Mouse (Mus musculus): ENCODE measurements around the gene Sgca. TPM values are rescaled to one million over a fixed set of nuclear protein-coding genes. Genes with fewer than 3 reads are reported as not detected.
"Not testable (repeated sequence)": the region's sequence is repeated elsewhere in the genome, so short reads cannot be mapped to it uniquely, and the experiment has no call there.

The Sgca gene
- polyA plus RNA-seq (2016; fragmentation: Nextera tagmentation; extraction: Ambion mirVana): 0.20 TPM in 1 of 2 replicates, not detected in the other

DNA sequence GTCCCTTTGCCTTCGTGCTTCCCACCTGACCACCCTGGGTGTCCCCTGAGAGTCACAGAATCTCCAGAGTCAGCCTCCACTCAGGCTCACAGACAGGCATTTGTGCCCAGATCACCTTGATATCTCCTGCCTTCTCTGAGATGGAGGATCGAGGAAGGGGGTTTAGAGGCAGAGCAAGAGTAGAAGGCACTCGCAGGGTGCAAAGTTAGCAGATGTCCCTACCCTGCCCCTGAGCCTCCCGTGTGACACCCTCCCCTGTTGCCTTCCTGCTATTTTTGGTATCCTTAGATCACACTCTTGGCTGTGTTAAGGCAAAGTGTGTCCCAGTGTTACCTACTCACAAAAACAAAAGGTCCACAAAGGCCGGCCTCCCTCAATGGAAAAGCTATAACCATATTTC is at the start of gene Sgca:
Gene Sgca (minus strand): TSS at position 129 of the 400 bp plus-strand sequence.
- Histone ChIP-seq H3K36me3 (no peaks in the 10 kb centered on the region), H3K4me1 (peaks cover 32% of the 10 kb centered on the region), H3K27me3 (ENCODE audit: low read depth, poor library complexity, severe bottlenecking) (peaks cover 5% of the 10 kb centered on the region; the same call in 1 of the 2 replicates), H3K27ac (replicated peaks) (no peak within 1 kb of the TSS), H3K9me3 (replicated peaks) (no peaks in the 10 kb centered on the region), H3K4me3 (no peak within 1 kb of the TSS)
- no peak for DNase-seq (ENCODE audit: low spot score)
- WGBS: 81% methylated on average over 5 of the region's 5 CpGs

DNA sequence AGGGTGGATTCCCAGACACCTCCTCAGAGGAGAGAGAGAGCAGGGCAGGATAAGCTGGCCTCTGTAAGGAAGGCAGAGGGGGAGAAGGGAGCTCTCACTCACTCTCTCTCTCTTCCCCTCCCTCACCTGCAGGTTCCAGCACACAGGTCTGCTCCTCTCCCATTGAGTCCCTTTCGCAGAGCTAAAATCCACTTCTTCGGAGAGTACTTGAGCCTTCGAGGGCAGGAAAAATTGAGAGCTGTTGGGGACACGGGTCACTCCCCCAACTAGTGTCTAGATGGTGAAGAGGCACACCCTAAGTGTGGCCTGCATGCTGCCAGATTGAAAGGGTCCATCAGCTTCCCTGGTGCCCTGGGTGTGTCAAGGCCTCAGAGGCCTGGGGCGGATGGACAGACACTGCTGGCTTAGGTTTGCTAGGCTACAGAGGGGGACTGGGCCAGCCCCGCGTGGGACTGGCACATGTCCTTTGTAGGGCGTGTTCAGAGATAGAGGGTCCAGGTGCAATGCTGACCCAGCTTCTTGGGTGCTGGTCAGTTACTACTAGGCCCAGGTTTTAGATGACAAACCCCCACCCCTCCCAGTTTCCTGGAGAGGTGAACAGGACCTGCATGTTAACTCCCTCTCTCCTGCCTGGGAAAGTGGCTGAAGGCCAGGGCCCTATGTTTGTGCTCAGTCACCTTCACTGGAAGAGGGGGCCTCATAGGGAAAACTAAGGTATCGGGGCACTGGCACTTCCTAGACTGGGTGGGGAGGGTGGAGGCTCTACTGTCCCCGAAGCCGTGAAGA is 49.3 kb upstream of the Sgca start:
- no peak overlapping the region for H3K4me3 ChIP-seq
- H3K9me3 ChIP-seq (replicated peaks): no peaks in the 10 kb centered on the region
- H3K36me3 ChIP-seq: peaks cover 58% of the 10 kb centered on the region
- 0 out of 2 replicates have a peak overlapping the region, but pooled peaks have one; percentile 33 for H3K27ac ChIP-seq (replicated peaks)
- 89% methylated on average over 11 of the region's 11 CpGs for WGBS
- no peak for DNase-seq (ENCODE audit: low spot score)
- H3K4me1 ChIP-seq: peaks cover 18% of the 10 kb centered on the region
- H3K27me3 ChIP-seq (ENCODE audit: low read depth, poor library complexity, severe bottlenecking): no peaks in the 10 kb centered on the region

DNA sequence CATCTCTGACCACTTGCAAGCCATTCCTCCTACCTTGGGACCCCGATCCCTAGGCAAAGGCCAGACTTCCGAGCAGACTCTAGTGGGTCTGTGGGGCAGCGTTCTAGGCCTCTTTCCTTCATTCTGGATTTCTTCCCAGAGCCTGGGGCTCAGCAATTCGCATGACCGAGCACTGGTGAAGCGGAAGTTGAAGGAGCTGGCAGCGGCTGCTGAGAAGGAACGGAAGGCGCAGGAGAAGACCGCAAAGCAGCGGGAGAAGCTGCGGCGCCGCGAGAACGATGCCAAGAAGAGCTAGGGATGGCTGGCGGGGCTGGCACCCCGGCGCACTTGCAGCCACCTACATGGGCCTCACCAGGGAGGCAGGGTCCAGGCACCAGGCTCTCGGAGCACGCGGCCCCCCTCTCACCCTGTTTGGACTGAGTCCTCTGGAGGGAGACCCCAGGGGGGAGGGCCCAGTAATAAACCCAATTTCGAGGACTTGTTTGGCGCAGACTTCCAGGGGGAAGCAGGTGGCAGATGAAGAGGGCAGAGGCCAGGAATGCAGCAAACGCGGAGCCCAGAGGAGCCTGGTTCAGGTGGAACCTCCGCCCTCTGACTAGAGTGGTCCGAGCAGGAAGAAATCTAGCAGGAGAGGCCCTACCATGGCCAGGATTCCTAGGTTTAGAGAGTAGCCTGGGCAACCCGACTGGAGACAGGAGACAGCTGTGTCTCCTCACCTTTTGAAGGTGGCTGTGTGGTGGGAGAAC is 48.5 kb upstream of the Sgca start:
- no peak for DNase-seq (ENCODE audit: low spot score)
- peaks cover 18% of the 10 kb centered on the region for H3K4me1 ChIP-seq
- H3K9me3 ChIP-seq (replicated peaks): no peaks in the 10 kb centered on the region
- H3K27ac ChIP-seq (replicated peaks): no peak overlapping the region; the same call in 1 of the 2 replicates
- no peak overlapping the region for H3K4me3 ChIP-seq
- peaks cover 6% of the 10 kb centered on the region; the same call in 1 of the 2 replicates for H3K27me3 ChIP-seq (ENCODE audit: low read depth, poor library complexity, severe bottlenecking)
- WGBS: 75% methylated on average over 29 of the region's 29 CpGs
- H3K36me3 ChIP-seq: peaks cover 66% of the 10 kb centered on the region

DNA sequence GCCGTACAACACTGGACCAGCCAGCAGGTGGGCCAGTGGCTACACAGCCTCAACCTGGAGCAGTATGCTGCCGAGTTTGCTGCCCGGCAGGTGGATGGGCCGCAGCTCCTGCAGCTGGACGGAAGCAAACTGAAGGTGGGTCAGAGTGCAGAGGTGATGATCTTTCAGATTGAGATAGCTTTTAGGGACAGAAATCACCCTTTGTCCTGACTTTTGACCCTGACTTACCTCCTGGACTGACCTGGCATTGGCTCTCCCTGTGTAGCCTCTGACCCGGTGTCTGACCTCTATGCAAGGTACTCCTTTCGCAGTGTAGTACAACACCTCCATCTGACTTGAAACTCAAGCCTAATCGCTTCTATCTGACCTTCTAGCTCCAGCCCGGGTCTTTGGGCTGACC is 47.4 kb upstream of the Sgca start:
- H3K27ac ChIP-seq (replicated peaks): no peak overlapping the region
- H3K36me3 ChIP-seq: peaks cover 77% of the 10 kb centered on the region
- WGBS: 95% methylated on average over 9 of the region's 9 CpGs
- peaks cover 18% of the 10 kb centered on the region for H3K27me3 ChIP-seq (ENCODE audit: low read depth, poor library complexity, severe bottlenecking)
- no peak overlapping the region for H3K4me3 ChIP-seq
- peaks cover 18% of the 10 kb centered on the region for H3K4me1 ChIP-seq
- no peak for DNase-seq (ENCODE audit: low spot score)
- no peaks in the 10 kb centered on the region for H3K9me3 ChIP-seq (replicated peaks)

DNA sequence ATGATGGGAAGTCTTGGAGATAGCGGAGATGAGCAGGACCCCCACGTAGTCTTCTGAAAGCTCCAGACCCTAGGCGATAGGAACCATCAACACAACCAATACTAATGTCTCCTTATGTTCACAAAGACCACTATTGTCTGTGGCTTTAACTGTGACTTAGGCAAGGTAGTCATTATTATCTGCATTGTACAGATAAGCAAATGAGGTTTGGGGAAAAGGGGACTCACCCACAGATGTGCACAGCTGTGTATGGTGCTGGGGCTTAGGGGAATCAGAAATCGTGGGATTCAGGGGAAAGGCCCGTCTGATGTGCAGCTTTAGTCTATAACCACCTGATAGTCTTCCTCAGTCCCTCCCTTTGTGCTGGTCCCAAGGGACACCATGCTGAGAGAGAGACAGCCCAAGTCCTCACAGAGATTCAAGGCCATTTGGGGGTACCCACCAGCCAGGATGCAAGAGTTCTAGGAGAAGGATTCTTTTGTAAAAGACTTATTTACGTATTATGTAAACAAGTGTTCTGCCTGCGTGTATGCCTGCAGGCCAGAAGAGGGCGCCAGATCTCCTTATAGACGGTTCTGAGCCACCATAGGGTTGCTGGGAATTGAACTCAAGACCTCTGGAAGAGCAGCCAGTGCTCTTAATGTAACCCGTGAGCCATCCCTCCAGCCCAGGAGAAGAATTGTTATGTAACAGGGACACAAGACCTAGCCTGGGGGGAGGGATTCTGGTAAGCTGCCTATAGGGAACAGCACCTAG is 46.3 kb upstream of the Sgca start:
- H3K9me3 ChIP-seq (replicated peaks): no peaks in the 10 kb centered on the region
- 81% methylated on average over 10 of the region's 10 CpGs for WGBS
- H3K27me3 ChIP-seq (ENCODE audit: low read depth, poor library complexity, severe bottlenecking): peaks cover 25% of the 10 kb centered on the region
- no peak overlapping the region for H3K4me3 ChIP-seq
- no peak overlapping the region for H3K27ac ChIP-seq (replicated peaks)
- DNase-seq (ENCODE audit: low spot score): no peak
- H3K36me3 ChIP-seq: peaks cover 88% of the 10 kb centered on the region
- peaks cover 9% of the 10 kb centered on the region; the same call in 1 of the 2 replicates for H3K4me1 ChIP-seq

DNA sequence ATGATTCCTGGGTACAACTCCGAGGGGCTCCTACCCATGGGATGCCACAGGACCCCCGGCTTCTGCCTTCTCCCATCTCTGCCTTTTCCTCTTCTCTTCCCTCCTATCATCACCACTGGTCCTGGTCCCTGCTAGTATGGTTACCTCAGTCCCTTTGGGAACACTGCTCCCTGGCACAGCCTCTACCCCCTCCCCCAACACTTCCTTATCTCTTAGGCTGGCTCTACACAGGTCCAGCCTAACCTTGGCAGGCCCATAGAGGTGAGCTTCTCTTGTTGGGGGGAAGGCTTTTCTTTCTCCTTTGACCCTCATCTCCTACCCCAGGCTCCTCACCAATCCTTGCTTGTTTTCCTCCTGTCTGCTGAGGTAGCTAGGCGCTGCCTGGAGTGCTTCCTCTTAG is 39.4 kb upstream of the Sgca start:
- no peak for DNase-seq (ENCODE audit: low spot score)
- WGBS: 83% methylated on average over 3 of the region's 3 CpGs
- Histone ChIP-seq H3K4me3 (no peak overlapping the region), H3K27me3 (ENCODE audit: low read depth, poor library complexity, severe bottlenecking) (peaks cover 25% of the 10 kb centered on the region), H3K36me3 (peaks cover 78% of the 10 kb centered on the region), H3K4me1 (peaks cover 36% of the 10 kb centered on the region), H3K9me3 (replicated peaks) (no peaks in the 10 kb centered on the region), H3K27ac (replicated peaks) (peak overlapping the region; percentile 33)

DNA sequence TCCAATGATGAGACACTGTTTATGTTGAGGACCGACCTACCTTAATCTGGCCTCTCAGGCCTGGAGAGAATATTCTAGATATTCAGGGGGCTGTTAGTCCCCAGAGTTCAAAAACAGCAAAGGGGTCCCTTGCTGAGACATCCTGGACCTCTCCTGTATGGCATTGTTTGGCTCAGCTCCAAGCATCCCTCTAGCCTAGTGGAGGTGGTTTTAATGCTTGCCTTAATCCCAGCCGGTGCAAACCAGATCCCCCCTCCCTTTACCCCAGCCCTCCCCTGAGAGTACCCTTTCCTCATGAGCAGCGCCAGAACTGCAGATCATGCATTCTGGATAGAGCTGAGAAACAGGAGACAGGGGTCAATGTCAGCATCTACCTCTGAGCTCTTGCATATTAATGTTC is 36.4 kb upstream of the Sgca start:
- Histone ChIP-seq H3K36me3 (peaks cover 48% of the 10 kb centered on the region), H3K4me3 (peak overlapping the region; percentile 93), H3K27me3 (ENCODE audit: low read depth, poor library complexity, severe bottlenecking) (no peaks in the 10 kb centered on the region), H3K9me3 (replicated peaks) (no peaks in the 10 kb centered on the region), H3K27ac (replicated peaks) (peak overlapping the region; percentile 97), H3K4me1 (peaks cover 60% of the 10 kb centered on the region)
- no peak for DNase-seq (ENCODE audit: low spot score)
- WGBS: 44% methylated on average over 3 of the region's 3 CpGs

DNA sequence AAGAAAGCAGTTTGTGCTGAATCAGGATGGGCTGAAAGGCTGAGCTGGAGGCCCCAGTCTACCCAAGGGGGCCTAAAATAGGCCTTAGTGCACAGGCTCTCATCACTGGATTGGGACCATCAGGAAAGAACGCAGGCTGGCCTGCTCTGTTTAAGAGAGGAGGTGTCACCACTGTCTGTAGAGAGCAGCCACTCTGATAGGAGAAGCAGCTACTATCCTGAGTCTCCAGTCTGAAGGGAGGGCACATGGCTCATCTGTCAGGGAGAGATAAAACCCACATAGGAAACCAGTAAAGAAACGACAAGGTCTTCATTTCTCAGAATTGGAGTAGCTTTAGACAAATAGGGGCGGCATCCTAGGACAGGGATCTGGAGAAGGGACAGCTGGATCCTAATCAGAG is 35.9 kb upstream of the Sgca start:
- peak overlapping the region; percentile 93 for H3K4me3 ChIP-seq
- peak overlapping the region; percentile 97 for H3K27ac ChIP-seq (replicated peaks)
- no peak for DNase-seq (ENCODE audit: low spot score)
- H3K4me1 ChIP-seq: peaks cover 63% of the 10 kb centered on the region
- peaks cover 44% of the 10 kb centered on the region for H3K36me3 ChIP-seq
- WGBS: 67% methylated on average over 3 of the region's 3 CpGs
- H3K27me3 ChIP-seq (ENCODE audit: low read depth, poor library complexity, severe bottlenecking): no peaks in the 10 kb centered on the region
- no peaks in the 10 kb centered on the region for H3K9me3 ChIP-seq (replicated peaks)

DNA sequence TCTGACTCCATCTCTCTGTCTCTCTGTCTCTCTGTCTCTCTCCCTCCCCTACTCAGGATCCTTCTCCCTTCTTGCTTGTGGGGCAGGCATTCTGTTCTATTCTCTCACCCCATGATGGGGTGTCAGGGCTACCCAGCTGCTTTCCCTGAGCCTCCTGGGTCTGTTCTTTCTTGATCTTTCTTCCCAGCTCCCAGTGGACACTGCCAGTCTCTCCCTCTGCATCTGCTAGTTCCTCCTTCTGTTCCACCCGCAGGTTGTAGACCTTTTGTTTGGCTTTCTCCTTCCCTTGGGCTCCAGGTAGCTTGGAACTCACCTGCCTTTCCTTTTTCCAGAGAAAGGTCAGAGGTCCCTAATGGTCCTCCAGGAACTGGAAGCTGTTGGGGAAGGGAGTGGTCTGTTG is 35.3 kb upstream of the Sgca start:
- H3K27ac ChIP-seq (replicated peaks): peak overlapping the region; percentile 97
- WGBS: 39% methylated on average over 1 of the region's 1 CpGs
- H3K4me1 ChIP-seq: peaks cover 69% of the 10 kb centered on the region
- H3K36me3 ChIP-seq: peaks cover 37% of the 10 kb centered on the region
- no peak for DNase-seq (ENCODE audit: low spot score)
- no peaks in the 10 kb centered on the region for H3K27me3 ChIP-seq (ENCODE audit: low read depth, poor library complexity, severe bottlenecking)
- H3K9me3 ChIP-seq (replicated peaks): no peaks in the 10 kb centered on the region
- peak overlapping the region; percentile 93 for H3K4me3 ChIP-seq

DNA sequence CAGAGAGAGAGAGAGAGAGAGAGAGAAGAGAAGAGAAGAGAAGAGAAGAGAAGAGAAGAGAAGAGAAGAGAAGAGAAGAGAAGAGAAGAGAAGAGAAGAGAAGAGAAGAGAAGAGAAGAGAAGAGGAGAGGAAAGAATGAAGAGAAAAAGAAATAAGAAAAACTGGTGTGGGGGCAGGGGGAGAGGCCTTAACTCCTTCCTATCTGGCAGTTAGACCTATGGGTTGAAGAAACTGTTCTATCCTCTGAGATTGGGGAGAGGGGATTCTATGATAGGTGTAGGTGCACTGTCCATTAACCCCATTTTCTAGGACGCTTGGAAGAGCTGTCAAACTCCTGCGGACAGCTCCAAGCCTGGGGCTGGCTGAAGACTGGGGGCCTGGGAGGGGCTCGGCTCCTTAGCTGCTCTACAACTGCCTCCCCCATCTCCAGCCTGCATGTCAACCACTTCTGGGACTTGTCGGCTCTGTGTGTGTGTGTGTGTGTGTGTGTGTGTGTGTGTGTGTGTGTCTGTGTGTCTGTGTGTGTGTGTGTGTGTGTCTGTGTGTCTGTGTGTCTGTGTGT is 34.8 kb upstream of the Sgca start:
- H3K27me3 ChIP-seq (ENCODE audit: low read depth, poor library complexity, severe bottlenecking); DNase-seq (ENCODE audit: low spot score); H3K9me3 ChIP-seq (replicated peaks): not testable (repeated sequence)
- WGBS: 20% methylated on average over 4 of the region's 4 CpGs
- H3K4me3 ChIP-seq: peak overlapping the region; percentile 93
- peaks cover 34% of the 10 kb centered on the region for H3K36me3 ChIP-seq
- H3K27ac ChIP-seq (replicated peaks): peak overlapping the region; percentile 97
- peaks cover 74% of the 10 kb centered on the region for H3K4me1 ChIP-seq

DNA sequence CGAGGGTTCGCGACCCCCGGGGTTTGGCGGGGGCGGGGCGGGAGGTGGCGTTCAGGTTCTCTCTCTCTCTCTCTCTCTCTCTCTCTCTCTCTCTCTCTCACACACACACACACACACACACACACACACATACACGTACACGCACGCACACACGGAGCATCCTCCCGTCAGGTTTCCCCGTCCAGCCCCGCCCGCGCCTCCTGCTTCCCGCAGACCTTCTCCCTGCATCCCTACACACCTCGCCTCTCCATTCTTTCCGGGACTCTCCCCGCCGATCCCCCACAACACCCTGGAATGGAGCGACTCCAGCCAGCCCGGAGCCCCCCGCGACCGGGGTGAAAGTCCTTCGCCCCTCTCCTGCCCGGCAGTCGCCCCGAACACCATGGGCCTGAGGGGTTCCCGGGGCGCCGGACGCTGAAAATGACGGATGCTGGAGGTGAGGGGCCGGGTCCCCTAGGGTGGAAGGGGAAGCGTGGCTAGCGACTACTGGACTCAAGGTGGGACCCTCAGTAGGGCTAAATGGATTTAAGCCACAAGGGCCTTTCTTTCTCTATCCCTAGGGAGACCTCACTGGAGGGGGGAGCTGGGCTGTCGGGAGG is 34.1 kb upstream of the Sgca start:
- under 1% methylated on average over 33 of the region's 40 CpGs for WGBS
- Histone ChIP-seq H3K9me3 (replicated peaks) (no peaks in the 10 kb centered on the region), H3K27ac (replicated peaks) (peak overlapping the region; percentile 97), H3K4me1 (peaks cover 74% of the 10 kb centered on the region), H3K4me3 (peak overlapping the region; percentile 93), H3K27me3 (ENCODE audit: low read depth, poor library complexity, severe bottlenecking) (no peaks in the 10 kb centered on the region), H3K36me3 (peaks cover 34% of the 10 kb centered on the region)
- peak; percentile 63 for DNase-seq (ENCODE audit: low spot score)

DNA sequence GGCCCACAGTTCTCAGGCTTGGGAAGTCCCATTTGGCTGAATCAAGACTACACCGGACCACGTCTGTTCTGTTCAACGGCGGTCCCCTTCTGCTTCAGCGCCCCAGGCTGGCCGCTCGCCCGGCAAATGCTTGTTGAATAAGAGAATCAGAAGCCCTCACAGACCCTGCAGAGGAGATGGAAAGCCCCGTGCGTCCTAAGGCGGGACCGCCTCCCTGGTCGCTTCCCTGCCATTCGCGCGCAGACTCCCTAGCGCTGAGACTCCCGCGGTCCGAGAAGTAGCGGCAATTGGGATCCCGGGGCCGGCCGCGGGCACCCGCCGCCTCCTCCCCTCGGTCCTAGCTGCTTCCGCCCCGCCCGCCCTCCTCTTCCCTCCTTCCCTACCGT is 33.5 kb upstream of the Sgca start, which contains the start of gene Samd14:
Gene Samd14 (plus strand): TSS at position 251 of the 386 bp plus-strand sequence.
- H3K36me3 ChIP-seq: peaks cover 34% of the 10 kb centered on the region
- WGBS: under 1% methylated on average over 32 of the region's 32 CpGs
- H3K4me1 ChIP-seq: peaks cover 76% of the 10 kb centered on the region
- H3K27ac ChIP-seq (replicated peaks): peak within 1 kb of the TSS; percentile 97
- peak within 1 kb of the TSS; percentile 93 for H3K4me3 ChIP-seq
- no peaks in the 10 kb centered on the region for H3K27me3 ChIP-seq (ENCODE audit: low read depth, poor library complexity, severe bottlenecking)
- H3K9me3 ChIP-seq (replicated peaks): no peaks in the 10 kb centered on the region
- peak; percentile 85 for DNase-seq (ENCODE audit: low spot score)
